Mouse (Mus musculus) stomach, embryonic 16.5 days (tissue): ENCODE data around the gene Atxn10. TPM values are rescaled to one million over a fixed set of nuclear protein-coding genes. Genes with fewer than 3 reads are reported as not detected.

ENCODE experiments used
- ATAC-seq: fragments of 200-750 bp; cut with Nextera tagmentation; 2 replicates; pipeline ENCODE4 v1.8.0; 2017; ENCODE audit warnings: moderate number of reproducible peaks, moderate TSS enrichment; ENCODE audit not compliant: insufficient read depth, low FRiP score
- H3K27ac ChIP-seq: fragments of 300-500 bp; sonication (generic); 2 replicates; pipeline ENCODE4 v1.5.1; 2014; ENCODE audit warnings: low read length
- H3K27me3 ChIP-seq: fragments of 300-500 bp; sonication (generic); 2 replicates; pipeline ENCODE4 v1.6.1; 2014; ENCODE audit warnings: low read length, control low read depth, mixed read lengths; ENCODE audit not compliant: control insufficient read depth, insufficient read depth
- H3K36me3 ChIP-seq: fragments of 300-500 bp; sonication (generic); 2 replicates; pipeline ENCODE4 v1.6.1; 2014; ENCODE audit warnings: low read length; ENCODE audit not compliant: control insufficient read depth, insufficient read depth
- H3K4me1 ChIP-seq: fragments of 300-500 bp; sonication (generic); 2 replicates; pipeline ENCODE4 v1.6.1; 2014; ENCODE audit warnings: low read length, control low read depth, mixed read lengths; ENCODE audit not compliant: control insufficient read depth, insufficient read depth
- H3K4me2 ChIP-seq: fragments of 300-500 bp; sonication (generic); 2 replicates; pipeline ENCODE4 v1.6.1; 2014; ENCODE audit warnings: low read depth, low read length, mixed read lengths
- H3K4me3 ChIP-seq: fragments of 300-500 bp; sonication (generic); replicated peaks from 2 replicates; pipeline ENCODE4 v1.5.1; 2014; ENCODE audit warnings: mild to moderate bottlenecking, low read length
- H3K9ac ChIP-seq: fragments of 300-500 bp; sonication (generic); 2 replicates; pipeline ENCODE4 v1.6.1; 2014; ENCODE audit warnings: low read length
- H3K9me3 ChIP-seq: fragments of 300-500 bp; sonication (generic); replicated peaks from 2 replicates; pipeline ENCODE4 v1.6.1; 2016; ENCODE audit warnings: low read length, control low read depth; ENCODE audit not compliant: control insufficient read depth
- whole genome bisulfite sequencing: fragments of 180-500 bp; shearing (Covaris S2); extraction: QIAGEN DNeasy Blood & Tissue Kit; methylation state at CpG from one replicate; pipeline ENCODE4 v1.1.7; 2014; 5-methylcytosine and 5-hydroxymethylcytosine counted together
- polyA plus RNA-seq: library from polyadenylated mRNA; unstranded; fragments of >200 nt; fragmentation: Nextera tagmentation; extraction: Ambion mirVana; gene quantifications from 2 replicates; pipeline ENCODE4 v1.2.1, GENCODE M21; 2015

Atxn10 gene
- polyA plus RNA-seq, 1 experiment from 2014 or later = 215 TPM

DNA sequence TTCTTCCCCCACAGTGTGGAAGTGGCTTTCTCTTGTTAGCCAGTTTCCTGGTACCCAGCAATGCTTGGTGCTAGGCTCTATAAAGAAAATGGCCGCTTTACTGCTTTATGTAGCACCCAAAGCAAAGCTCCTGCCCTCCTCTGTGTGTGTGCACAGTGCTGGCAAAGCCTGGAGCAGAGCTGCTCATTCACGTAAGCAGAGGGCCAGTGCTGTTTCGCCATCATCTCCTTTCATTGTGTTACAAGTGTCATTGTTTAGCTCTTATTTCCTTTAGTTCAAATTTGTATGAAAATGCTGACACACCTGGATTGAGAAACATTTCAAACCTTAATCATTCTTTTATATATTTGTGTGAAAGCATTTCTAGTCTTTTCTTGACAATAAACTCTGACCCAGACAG is 69.5 kb downstream of the Atxn10 start:
- Histone ChIP-seq H3K4me1 (no peaks in the 10 kb centered on the region), H3K27me3 (no peaks in the 10 kb centered on the region), H3K4me3 (no peak overlapping the region), H3K36me3 (no peaks in the 10 kb centered on the region), H3K4me2 (no peak overlapping the region), H3K27ac (no peak overlapping the region), H3K9ac (no peak overlapping the region), H3K9me3 (no peaks in the 10 kb centered on the region)
- 75% methylated on average over 3 of the region's 3 CpGs for WGBS
- ATAC-seq = no peak

DNA sequence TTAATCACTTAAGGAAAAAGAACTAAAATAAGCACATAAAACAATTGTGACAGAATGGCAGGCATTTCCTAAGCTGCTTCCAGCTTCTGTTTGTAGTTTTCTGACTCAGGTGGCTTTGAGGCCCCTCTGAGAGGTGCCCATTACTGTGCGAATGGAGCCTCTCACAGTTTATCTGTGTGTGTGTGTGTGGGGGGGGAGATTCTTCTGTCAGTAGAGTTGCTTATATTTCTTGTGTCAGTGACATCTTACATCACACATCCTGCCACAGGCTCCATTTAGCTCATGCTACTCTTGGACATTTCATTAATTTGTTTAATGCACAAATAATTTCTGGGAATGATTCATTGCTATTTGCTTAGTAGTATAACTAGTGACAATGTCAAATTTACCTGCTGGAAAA is 70.8 kb downstream of the Atxn10 start:
- WGBS = 56% methylated on average over 1 of the region's 1 CpGs
- no peaks in the 10 kb centered on the region for H3K36me3 ChIP-seq
- no peaks in the 10 kb centered on the region for H3K9me3 ChIP-seq
- H3K4me1 ChIP-seq = no peaks in the 10 kb centered on the region
- H3K4me3 ChIP-seq = no peak overlapping the region
- H3K9ac ChIP-seq = no peak overlapping the region
- H3K4me2 ChIP-seq = no peak overlapping the region
- no peak overlapping the region for H3K27ac ChIP-seq
- no peak for ATAC-seq
- H3K27me3 ChIP-seq = no peaks in the 10 kb centered on the region

DNA sequence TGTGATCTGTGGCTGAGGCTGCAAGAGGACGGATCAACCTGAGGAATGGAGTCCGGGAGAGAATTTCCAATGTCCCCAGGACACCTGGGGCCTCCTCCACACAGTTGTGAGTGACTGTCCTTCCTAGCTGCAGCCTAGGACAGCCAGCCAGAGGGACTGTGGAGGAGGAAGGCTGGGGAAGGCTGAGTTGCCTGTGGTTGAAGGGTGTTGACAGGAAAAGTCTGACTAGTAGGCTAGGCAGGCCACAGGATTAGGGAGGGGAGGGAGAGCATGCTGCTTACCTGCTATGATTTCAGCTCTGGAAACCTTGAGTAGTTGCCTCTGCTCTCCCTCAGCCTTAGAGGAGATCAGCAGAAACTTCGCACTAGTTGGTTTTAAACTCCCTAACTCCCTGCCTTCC is 71.3 kb downstream of the Atxn10 start:
- H3K27me3 ChIP-seq = no peaks in the 10 kb centered on the region
- H3K9ac ChIP-seq = no peak overlapping the region
- 85% methylated on average over 3 of the region's 3 CpGs for WGBS
- no peaks in the 10 kb centered on the region for H3K4me1 ChIP-seq
- no peak overlapping the region for H3K4me2 ChIP-seq
- no peak overlapping the region for H3K4me3 ChIP-seq
- H3K27ac ChIP-seq = no peak overlapping the region
- ATAC-seq = no peak
- H3K9me3 ChIP-seq = no peaks in the 10 kb centered on the region
- H3K36me3 ChIP-seq = no peaks in the 10 kb centered on the region

- Histone ChIP-seq H3K27me3 (no peaks in the 10 kb centered on the region), H3K4me3 (no peak overlapping the region), H3K36me3 (no peaks in the 10 kb centered on the region), H3K9ac (no peak overlapping the region), H3K4me2 (no peak overlapping the region), H3K9me3 (no peaks in the 10 kb centered on the region), H3K4me1 (no peaks in the 10 kb centered on the region), H3K27ac (no peak overlapping the region)
- no peak for ATAC-seq
- WGBS = 83% methylated on average over 5 of the region's 5 CpGs
Measured at GRCm38 (mm10) chr15:85408790-85409189, 72.7 kb downstream of the Atxn10 start.

- H3K36me3 ChIP-seq = no peaks in the 10 kb centered on the region
- no peak overlapping the region for H3K9ac ChIP-seq
- H3K4me3 ChIP-seq = no peak overlapping the region
- H3K4me1 ChIP-seq = peaks cover 3% of the 10 kb centered on the region
- no peaks in the 10 kb centered on the region for H3K27me3 ChIP-seq
- ATAC-seq = no peak
- H3K4me2 ChIP-seq = no peak overlapping the region
- H3K27ac ChIP-seq = no peak overlapping the region
- no peaks in the 10 kb centered on the region for H3K9me3 ChIP-seq
- 63% methylated on average over 8 of the region's 8 CpGs for WGBS
Measured at GRCm38 (mm10) chr15:85409245-85409783, 73.3 kb downstream of the Atxn10 start.

DNA sequence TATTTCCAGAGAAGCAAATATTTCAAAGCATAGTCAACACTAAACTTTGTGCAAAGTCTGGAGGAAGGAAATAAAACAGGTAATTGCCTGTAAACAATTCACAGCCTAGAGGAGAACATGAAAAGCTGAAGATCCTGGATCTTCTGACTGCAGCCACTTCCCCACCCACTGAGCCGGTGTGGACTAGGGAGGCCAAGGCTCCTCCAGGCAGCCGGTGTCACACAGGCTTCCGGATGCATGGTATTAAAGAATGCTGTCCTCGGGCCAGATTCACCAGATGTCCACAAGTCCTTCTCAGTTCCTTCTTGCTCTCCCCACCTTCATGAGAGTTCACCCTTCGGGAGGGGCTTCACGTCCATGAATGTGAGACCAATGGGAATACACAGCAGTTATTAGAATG is 73.8 kb downstream of the Atxn10 start:
- WGBS = 68% methylated on average over 6 of the region's 6 CpGs
- no peaks in the 10 kb centered on the region for H3K36me3 ChIP-seq

DNA sequence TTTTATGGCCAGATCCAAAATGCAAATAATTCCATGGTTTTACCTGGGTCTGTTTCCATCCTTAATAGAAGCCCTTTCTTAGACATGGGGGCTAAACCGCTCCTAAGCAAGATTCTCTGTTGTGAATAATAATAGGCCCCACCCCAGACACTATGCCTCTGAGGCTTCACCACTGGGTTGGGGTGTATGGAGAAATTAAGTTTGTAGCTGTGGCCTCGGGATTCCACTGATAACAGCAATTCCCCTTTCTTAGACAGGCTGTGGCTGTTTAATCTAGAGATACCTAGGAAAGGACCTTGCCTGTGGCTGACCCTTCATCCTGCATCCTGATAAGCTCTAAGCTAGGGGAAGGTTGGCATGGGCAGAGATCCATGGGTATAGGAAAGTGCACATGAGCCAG is 78.6 kb downstream of the Atxn10 start:
- ATAC-seq = no peak
- no peak overlapping the region for H3K27ac ChIP-seq
- no peak overlapping the region for H3K4me2 ChIP-seq
- WGBS = 77% methylated on average over 2 of the region's 2 CpGs
- no peak overlapping the region for H3K9ac ChIP-seq
- no peaks in the 10 kb centered on the region; the same call in 1 of the 2 replicates for H3K36me3 ChIP-seq
- H3K4me3 ChIP-seq = no peak overlapping the region
- no peaks in the 10 kb centered on the region for H3K27me3 ChIP-seq
- no peaks in the 10 kb centered on the region for H3K9me3 ChIP-seq
- peaks cover 3% of the 10 kb centered on the region for H3K4me1 ChIP-seq

More for the DNA sequence above, 73.8 kb downstream of the Atxn10 start:
- ATAC-seq = no peak
- Histone ChIP-seq H3K9me3 (no peaks in the 10 kb centered on the region), H3K4me3 (no peak overlapping the region), H3K4me2 (no peak overlapping the region), H3K4me1 (peaks cover 3% of the 10 kb centered on the region), H3K27me3 (no peaks in the 10 kb centered on the region), H3K27ac (no peak overlapping the region), H3K9ac (no peak overlapping the region)

DNA sequence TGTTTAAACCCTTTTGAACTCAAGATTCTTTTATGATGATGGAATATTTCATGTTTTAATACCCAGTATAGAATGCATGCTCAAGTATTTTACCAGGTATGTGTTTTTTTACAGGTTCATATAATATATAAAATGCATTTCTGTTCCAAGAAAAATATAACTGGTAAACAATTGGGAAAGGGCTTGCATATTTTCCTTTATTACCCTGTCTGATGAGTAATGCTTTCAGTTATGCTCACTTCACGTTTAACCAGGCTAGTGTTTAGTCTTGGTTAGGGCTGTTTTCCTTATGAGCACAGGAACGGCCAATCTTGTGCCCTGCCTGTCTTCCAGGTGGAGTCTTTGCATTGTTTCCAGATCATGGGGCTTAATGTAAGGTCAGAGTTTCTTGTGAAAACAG is 84.6 kb downstream of the Atxn10 start:
- no peak overlapping the region for H3K4me2 ChIP-seq
- H3K36me3 ChIP-seq = no peaks in the 10 kb centered on the region; the same call in 1 of the 2 replicates
- H3K9ac ChIP-seq = no peak overlapping the region
- H3K9me3 ChIP-seq = no peaks in the 10 kb centered on the region
- WGBS = 28% methylated on average over 2 of the region's 2 CpGs
- no peaks in the 10 kb centered on the region for H3K27me3 ChIP-seq
- H3K4me1 ChIP-seq = no peaks in the 10 kb centered on the region
- no peak overlapping the region for H3K27ac ChIP-seq
- no peak overlapping the region for H3K4me3 ChIP-seq
- no peak for ATAC-seq

- no peak overlapping the region for H3K4me3 ChIP-seq
- no peaks in the 10 kb centered on the region for H3K36me3 ChIP-seq
- ATAC-seq = no peak
- H3K4me1 ChIP-seq = no peaks in the 10 kb centered on the region
- H3K27ac ChIP-seq = no peak overlapping the region
- no peak overlapping the region for H3K9ac ChIP-seq
- WGBS = 71% methylated on average over 3 of the region's 3 CpGs
- H3K4me2 ChIP-seq = no peak overlapping the region
- H3K27me3 ChIP-seq = no peaks in the 10 kb centered on the region
- no peaks in the 10 kb centered on the region for H3K9me3 ChIP-seq
Measured at GRCm38 (mm10) chr15:85424197-85424596, 88.2 kb downstream of the Atxn10 start.

DNA sequence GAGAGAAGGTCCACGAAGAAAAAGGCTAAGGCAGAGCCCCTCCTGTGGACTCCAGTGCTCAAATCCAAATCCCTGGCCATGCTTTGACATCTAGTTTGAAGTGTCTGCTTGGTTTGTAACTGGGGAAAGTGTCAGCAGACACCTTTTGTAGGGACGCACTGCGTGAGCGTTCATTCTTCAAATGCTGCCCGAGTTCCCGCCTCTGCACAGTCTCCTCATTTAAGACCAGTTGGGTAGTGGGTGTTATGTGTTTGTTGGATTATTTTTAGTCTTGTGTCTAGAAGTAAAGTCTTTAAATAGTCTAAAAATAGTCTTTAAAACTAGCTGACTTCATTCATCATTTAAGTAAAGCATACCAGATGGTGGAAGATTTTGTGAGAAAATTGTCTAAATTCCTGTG is 92.1 kb downstream of the Atxn10 start:
- H3K9me3 ChIP-seq = no peaks in the 10 kb centered on the region
- H3K4me2 ChIP-seq = no peak overlapping the region
- no peaks in the 10 kb centered on the region for H3K27me3 ChIP-seq
- H3K9ac ChIP-seq = no peak overlapping the region
- H3K27ac ChIP-seq = no peak overlapping the region
- no peak overlapping the region for H3K4me3 ChIP-seq
- ATAC-seq = no peak
- WGBS = 80% methylated on average over 6 of the region's 6 CpGs
- no peaks in the 10 kb centered on the region for H3K4me1 ChIP-seq
- no peaks in the 10 kb centered on the region for H3K36me3 ChIP-seq
